Mouse (Mus musculus) adrenal gland, postnatal 10 days (tissue): ENCODE results near the gene Gopc. TPM values are rescaled to one million over a fixed set of nuclear protein-coding genes. Genes with fewer than 3 reads are reported as not detected.
"Not testable (repeated sequence)": the region's sequence is repeated elsewhere in the genome, so short reads cannot be mapped to it uniquely, and the experiment has no call there.

Experiments used
- DNase-seq: peaks from one replicate; pipeline ENCODE4 v3.0.0; 2021; ENCODE audit warnings: mixed read lengths
- total RNA-seq, 2 experiments: library from RNA; stranded (reverse); gene quantifications; 2 replicates each; pipeline ENCODE4 v1.2.3; 2021

The Gopc gene
- total RNA-seq, 2 experiments from 2014 or later: 22.8 to 23.5 TPM

DNA sequence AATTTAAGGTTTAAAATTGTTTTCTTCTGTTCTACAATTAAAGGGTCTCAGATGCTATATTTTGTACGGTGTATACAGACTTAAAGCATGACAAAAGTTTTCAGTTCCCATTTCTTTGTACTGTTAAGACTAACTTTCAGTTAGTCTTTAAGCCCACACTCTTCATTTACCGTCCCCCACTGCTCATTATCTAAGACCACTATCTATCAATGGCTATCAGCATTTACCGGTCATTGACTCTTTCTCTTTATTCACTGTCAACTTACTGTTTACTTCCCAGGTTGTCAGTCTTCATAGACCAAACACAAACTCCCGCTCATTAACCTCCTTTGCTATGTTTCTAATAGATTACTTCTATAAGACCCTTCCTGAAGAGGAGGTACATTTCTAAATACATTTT lies 5.3 kb upstream of the Gopc start:
- DNase-seq: no peak

DNA sequence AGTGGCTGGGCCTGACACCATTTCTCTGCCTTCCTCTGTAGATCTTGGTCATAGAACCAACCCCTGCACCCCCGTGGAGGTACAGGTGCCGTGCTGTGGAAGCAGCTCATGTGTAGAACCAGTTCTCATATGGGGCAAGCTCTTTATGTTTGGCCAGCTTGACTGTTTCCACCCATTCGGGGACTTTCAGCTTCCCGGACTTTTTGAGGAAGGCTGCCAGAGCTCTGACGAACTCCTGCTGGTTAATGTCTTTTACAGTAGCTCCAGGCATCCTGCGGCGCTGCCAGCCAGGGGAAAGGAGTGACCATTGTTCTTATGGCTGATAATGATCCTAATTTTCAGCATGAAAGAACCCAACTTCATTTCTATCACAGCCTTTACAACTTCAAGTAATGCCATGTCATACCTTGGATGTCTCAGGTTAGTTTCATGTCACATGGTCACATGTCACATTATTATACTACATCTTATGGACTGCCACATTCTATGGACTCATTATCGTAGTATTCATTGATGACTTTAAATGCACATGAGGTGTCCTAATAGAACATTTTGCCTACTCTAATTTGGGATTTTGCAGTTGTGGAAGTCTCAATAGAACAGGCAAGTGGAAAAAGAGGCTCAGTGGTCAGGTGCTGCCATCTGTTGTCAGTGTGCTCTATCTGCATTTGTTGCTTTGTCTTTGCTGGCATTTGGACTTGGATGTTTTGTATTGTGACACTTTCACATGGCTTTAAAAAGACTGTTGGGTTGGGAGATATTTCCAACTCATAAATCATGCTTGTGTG lies 3.1 kb upstream of the Gopc start:
- DNase-seq: peak; percentile 50

GRCm38 (mm10) chr10:52383522-52383921 lies 1.6 kb upstream of the Gopc start:
- no peak for DNase-seq

- no peak for DNase-seq
Observed at GRCm38 (mm10) chr10:52383022-52383421, 1.1 kb upstream of the Gopc start.

GRCm38 (mm10) chr10:52381321-52381801 lies 563 bp downstream of the Gopc start:
- DNase-seq: no peak

GRCm38 (mm10) chr10:52377813-52378212 lies 4.1 kb downstream of the Gopc start:
- no peak for DNase-seq

GRCm38 (mm10) chr10:52376422-52376821 lies 5.5 kb downstream of the Gopc start:
- no peak for DNase-seq

- DNase-seq: no peak
Observed at GRCm38 (mm10) chr10:52374651-52375050, 7.3 kb downstream of the Gopc start.

- DNase-seq: no peak
Observed at GRCm38 (mm10) chr10:52373834-52374233, 8.1 kb downstream of the Gopc start.

DNA sequence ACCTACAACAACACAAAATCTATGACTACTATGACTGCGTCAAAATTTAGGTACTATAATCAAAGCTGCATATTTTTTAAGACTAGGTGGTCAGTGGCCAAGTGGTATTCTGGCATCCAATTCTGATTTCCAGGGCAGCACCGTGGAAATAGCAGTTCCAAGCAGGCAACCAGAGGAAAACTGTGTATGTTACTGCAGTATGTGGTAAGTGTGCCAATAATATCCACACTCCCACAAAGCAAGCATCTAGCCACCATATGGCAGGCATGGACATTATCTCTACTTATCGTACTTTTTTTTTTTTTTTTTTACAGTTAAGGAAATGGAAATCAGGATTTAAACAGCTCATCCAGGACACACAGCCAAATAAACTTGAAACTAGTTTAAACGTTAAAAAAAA lies 13.5 kb downstream of the Gopc start:
- DNase-seq: no peak

GRCm38 (mm10) chr10:52360862-52361609 lies 20.9 kb downstream of the Gopc start:
- no peak for DNase-seq

DNA sequence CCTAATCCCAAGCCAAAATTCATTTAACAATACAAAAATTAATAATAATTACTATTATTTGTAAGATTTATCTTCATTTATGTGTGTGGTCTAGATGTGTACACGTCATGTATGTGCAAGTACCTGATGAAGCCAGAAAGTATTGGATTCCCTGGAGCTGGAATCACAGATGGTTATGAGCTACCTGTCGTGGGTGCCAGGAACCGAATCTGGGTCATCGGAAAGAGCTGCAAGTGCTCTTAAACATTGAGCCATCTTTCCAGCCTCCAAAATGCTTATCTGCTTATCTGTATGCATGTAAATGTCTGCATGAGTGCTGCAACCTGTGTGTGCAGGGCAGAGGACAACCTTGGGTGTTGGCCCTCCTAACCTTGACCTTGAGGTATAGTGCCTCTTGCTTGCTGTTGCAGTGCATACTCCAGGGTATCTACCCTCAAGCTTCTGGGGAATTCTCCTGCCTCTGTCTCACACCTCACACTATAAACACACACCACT lies 21.6 kb downstream of the Gopc start:
- DNase-seq: no peak

DNA sequence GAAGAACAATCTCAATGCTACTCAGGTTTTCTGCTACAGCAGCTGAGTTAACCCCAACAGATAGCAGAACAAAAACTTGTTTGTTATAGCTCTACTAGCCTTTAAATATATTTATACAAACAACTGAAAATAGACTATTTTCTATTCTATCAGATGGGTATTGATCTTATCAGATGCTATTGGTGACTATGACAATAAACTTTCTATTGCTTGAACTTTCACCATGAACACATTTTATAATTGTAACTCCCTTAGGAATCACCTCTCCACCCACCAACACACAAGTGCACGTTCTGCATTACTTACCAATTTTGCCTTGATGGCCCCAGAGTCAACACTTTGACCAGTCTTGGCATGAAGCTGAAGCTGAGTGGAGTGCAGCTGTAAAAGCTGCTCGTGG lies 23.5 kb downstream of the Gopc start, which contains the start of gene Gm26741:
Gm26741 (plus strand) TSS at position 301 of the 400 bp plus-strand sequence.
- no peak for DNase-seq

GRCm38 (mm10) chr10:52353184-52353583 lies 28.7 kb downstream of the Gopc start:
- no peak for DNase-seq

DNA sequence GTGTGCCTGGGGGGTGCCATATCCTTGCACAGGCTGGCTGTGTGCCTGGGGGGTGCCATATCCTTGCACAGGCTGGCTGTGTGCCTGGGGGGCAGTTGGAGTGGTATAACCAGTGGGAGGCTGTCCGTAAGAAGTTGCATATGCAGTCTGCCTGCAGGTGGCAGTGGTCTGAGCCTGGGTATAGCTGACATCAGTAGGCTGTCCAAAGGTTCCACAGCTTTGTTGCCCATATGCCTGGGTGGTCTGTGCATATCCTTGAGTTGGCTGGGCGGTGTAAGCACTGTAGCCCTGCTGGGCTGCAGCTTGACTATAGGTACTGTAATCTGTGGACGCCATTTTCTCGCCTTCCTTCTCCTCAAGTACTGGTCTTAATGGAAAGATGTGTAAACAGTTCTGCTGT lies 38.6 kb downstream of the Gopc start:
- DNase-seq: not testable (repeated sequence)

DNA sequence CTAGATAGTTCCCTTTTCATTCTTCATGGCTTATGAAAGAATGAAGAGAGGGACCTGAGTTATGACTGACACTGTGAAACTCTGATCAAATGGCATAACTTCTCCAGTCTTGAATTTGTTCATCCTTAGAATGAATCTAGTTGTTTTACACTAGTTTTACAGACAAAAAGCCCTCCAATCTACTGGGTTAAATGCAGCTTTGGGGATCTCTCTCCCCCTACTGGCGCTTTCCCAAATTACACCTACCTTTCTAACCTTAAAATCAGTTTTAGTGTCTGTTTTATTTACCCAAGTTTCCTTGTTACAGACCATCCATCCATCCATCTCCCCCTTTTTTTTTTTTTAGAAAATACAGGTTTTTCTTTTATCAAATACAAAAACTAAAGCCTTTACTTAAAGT lies 50.9 kb downstream of the Gopc start:
- DNase-seq: peak; percentile 57

GRCm38 (mm10) chr10:52321918-52322317 lies 60.0 kb downstream of the Gopc start:
- DNase-seq: no peak

DNA sequence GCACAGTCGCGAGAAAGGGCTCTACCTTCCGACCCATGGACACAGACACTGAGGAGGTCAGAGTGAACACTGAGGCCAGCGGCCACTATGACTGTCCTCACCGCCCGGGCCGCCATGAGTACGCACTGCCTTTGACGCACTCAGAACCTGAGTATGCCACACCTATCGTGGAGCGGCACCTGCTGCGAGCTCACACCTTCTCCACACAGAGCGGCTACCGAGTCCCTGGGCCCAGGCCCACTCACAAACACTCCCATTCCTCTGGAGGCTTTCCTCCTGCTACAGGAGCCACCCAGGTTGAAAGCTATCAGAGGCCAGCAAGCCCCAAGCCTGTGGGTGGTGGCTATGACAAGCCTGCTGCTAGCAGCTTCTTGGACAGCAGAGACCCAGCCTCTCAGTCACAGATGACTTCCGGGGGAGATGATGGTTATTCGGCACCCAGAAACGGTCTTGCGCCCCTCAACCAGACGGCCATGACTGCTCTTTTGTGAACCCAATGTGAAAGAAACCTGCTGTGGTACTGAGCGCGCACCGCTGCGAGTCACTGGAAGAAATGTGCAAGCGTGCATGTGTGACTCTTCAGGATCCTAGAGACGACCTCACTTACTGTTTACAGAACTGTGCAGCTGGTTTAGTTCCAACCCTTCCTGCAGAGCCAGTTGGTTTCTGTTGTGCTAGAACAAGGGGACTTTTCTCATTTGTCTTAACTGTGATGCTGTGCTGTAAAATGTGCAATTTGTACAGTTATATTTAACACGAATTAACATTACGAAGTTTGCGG lies 62.2 kb downstream of the Gopc start:
- DNase-seq: no peak

GRCm38 (mm10) chr10:52309196-52309595 lies 72.7 kb downstream of the Gopc start:
- DNase-seq: peak; percentile 40

- DNase-seq: peak; percentile 49
Observed at GRCm38 (mm10) chr10:52304574-52304973, 77.3 kb downstream of the Gopc start.

DNA sequence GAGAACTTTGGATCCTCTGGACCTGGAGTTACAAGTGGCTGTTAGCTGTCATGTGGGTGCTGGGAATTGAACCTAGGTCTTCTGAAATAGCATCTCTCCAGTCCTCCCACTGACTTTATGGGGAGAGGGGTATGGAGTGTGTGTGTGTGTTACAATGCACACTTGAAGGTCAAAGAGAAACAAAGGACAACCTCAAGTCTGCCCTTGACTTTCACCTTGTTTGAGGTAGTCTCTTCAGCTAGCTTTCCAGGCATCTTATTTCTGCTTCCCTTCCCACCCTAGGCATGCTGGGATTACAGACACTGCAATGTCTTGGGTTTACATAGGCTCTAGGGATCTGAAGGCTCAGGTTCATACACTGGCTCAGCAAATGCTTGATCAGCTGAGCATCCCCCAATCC lies 79.7 kb downstream of the Gopc start:
- no peak for DNase-seq

DNA sequence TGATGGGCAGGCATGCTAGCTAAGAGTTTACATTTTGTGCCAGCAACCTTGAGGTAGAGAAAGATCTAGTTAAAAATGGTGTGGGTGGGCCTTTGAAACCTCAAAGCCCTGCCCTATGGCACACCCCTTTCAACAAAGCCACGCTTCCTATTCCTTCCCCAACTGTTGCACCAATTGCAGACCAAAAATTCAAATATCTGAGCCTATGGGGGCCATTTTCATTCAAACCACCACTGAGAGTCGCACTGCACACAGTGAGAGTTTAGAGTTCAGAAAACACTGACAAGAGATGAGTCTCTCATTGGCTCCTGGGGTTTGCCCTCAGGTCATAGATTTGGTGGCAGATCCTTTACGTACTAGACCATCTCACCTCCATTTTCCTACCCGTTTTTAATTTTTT lies 80.2 kb downstream of the Gopc start:
- DNase-seq: no peak
